Mouse (Mus musculus) c-Kit-positive CD71-positive TER-119-positive erythroid progenitor cells, embryonic 14.5 days (primary cell): ENCODE data around the gene 4933425L06Rik.

ENCODE experiments used
- DNase-seq: peaks from one replicate; pipeline ENCODE4 v3.0.0-alpha.2; 2013; ENCODE audit warnings: low spot score

The 4933425L06Rik gene

GRCm38 (mm10) chr13:105081862-105082261, at the start of gene 4933425L06Rik:
Gene 4933425L06Rik, plus strand, starts transcription at chr13:105082122.
- no peak for DNase-seq

- no peak for DNase-seq
Observed at GRCm38 (mm10) chr13:105037816-105038215, 44.1 kb upstream of the 4933425L06Rik start.

GRCm38 (mm10) chr13:105038334-105038733, 43.6 kb upstream of the 4933425L06Rik start:
- no peak for DNase-seq

- DNase-seq: no peak
Observed at GRCm38 (mm10) chr13:105043882-105044281, 38.0 kb upstream of the 4933425L06Rik start.

GRCm38 (mm10) chr13:105047377-105047776, 34.5 kb upstream of the 4933425L06Rik start:
- DNase-seq: no peak

- peak; percentile 8 for DNase-seq
Observed at GRCm38 (mm10) chr13:105048662-105049061, 33.3 kb upstream of the 4933425L06Rik start.

GRCm38 (mm10) chr13:105051432-105051831, 30.5 kb upstream of the 4933425L06Rik start:
- DNase-seq: no peak

GRCm38 (mm10) chr13:105053618-105054017, 28.3 kb upstream of the 4933425L06Rik start:
- no peak for DNase-seq

GRCm38 (mm10) chr13:105054181-105054940, 27.6 kb upstream of the 4933425L06Rik start, which contains the start of gene Rgs7bp:
Gene Rgs7bp, minus strand, starts transcription at chr13:105054930.
- no peak for DNase-seq

- DNase-seq: no peak
Observed at GRCm38 (mm10) chr13:105054941-105055309, 27.0 kb upstream of the 4933425L06Rik start.

GRCm38 (mm10) chr13:105055374-105055773, 26.5 kb upstream of the 4933425L06Rik start:
- DNase-seq: no peak

GRCm38 (mm10) chr13:105066119-105066518, 15.8 kb upstream of the 4933425L06Rik start:
- DNase-seq: no peak

GRCm38 (mm10) chr13:105066890-105067845, 14.8 kb upstream of the 4933425L06Rik start:
- no peak for DNase-seq

GRCm38 (mm10) chr13:105089276-105089675, 7.4 kb downstream of the 4933425L06Rik start:
- DNase-seq: no peak

- DNase-seq: no peak
Observed at GRCm38 (mm10) chr13:105096316-105096715, 14.4 kb downstream of the 4933425L06Rik start.

GRCm38 (mm10) chr13:105100705-105101104, 18.8 kb downstream of the 4933425L06Rik start:
- DNase-seq: no peak

- no peak for DNase-seq
Observed at GRCm38 (mm10) chr13:105104385-105104784, 22.5 kb downstream of the 4933425L06Rik start.

- DNase-seq: no peak
Observed at GRCm38 (mm10) chr13:105111599-105111998, 29.7 kb downstream of the 4933425L06Rik start.

GRCm38 (mm10) chr13:105121617-105122016, 39.7 kb downstream of the 4933425L06Rik start:
- DNase-seq: no peak

GRCm38 (mm10) chr13:105122092-105122491, 40.2 kb downstream of the 4933425L06Rik start:
- no peak for DNase-seq

- DNase-seq: peak; percentile 44
Observed at GRCm38 (mm10) chr13:105130080-105130479, 48.2 kb downstream of the 4933425L06Rik start.

GRCm38 (mm10) chr13:105132370-105132769, 50.4 kb downstream of the 4933425L06Rik start:
- DNase-seq: no peak

- DNase-seq: no peak
Observed at GRCm38 (mm10) chr13:105132776-105133175, 50.9 kb downstream of the 4933425L06Rik start.
